Mouse (Mus musculus): ENCODE data around the gene Npnt. TPM values are rescaled to one million over a fixed set of nuclear protein-coding genes. Genes with fewer than 3 reads are reported as not detected.

Gene Npnt
- polyA plus RNA-seq, 1 experiment: 5.0 TPM

DNA sequence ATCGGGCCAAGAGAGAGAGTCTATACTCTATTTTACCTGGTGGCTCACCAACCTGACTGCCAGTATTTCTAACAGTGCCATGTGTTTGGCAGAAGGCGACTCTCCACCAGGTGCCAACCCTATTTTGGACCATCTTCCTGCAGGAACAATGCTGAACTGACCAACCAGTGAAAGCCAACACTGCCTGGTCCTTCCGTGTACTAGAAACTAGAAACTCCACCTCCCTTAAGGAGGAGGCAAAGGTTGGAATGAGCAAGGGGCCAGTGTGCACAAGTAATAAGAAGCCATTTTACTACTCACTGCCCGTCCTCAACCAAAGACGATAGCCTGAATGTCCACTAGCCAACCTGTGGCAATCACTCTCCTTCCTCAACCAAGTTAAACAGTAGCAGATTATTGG, 4.0 kb downstream of the Npnt start:
- Histone ChIP-seq H3K4me1 (ENCODE audit: control insufficient read depth, insufficient read depth, insufficient read length, low read length) (no peaks in the 10 kb centered on the region; the same call in 1 of the 2 replicates), H3K4me3 (ENCODE audit: insufficient read depth, low read depth, low read length) (no peak overlapping the region), H3K27ac (replicated peaks; ENCODE audit: low read depth, low read length) (no peak overlapping the region)

DNA sequence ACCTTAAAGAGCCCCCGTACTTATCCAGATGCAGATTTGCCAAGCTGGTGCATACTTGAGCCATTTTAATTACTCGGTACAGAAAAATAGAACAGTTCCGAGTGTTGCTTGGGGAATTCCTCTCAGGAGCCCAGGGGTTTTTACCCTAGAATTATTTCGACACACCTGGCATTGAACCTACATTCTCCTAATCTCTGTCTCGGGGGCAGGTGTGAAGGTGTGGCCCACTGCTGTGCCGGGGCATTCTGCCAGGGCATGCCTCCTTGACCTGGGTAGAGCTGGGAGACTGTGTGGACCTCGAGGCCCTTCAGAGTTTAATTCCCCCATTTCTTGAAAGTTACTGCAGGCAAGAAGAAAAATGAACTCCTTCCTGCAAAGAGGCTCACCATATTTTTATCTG, 4.4 kb downstream of the Npnt start:
- H3K27ac ChIP-seq (replicated peaks; ENCODE audit: low read depth, low read length): no peak overlapping the region
- H3K4me3 ChIP-seq (ENCODE audit: insufficient read depth, low read depth, low read length): no peak overlapping the region
- no peaks in the 10 kb centered on the region; the same call in 1 of the 2 replicates for H3K4me1 ChIP-seq (ENCODE audit: control insufficient read depth, insufficient read depth, insufficient read length, low read length)

DNA sequence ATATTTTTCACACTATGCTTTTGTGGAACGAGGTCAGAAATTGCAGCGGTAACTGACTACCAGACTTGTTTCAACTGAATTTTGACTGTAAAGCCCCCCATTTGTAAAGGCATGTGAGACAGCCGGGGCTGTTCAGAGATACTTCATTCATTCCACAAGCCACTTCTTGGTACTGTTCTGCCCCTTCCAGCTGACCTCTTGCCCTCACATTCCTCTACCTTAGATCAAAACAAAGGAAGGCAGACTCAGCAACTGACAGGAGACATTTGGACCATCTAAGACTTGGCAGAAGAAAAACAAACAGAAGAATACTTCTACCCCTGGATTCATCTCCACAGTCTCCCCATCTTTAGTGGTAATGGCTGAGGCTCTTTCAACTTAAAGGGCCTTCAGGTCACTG, 5.5 kb downstream of the Npnt start:
- H3K4me1 ChIP-seq (ENCODE audit: control insufficient read depth, insufficient read depth, insufficient read length, low read length): no peaks in the 10 kb centered on the region; the same call in 1 of the 2 replicates
- H3K4me3 ChIP-seq (ENCODE audit: insufficient read depth, low read depth, low read length): no peak overlapping the region
- H3K27ac ChIP-seq (replicated peaks; ENCODE audit: low read depth, low read length): no peak overlapping the region

DNA sequence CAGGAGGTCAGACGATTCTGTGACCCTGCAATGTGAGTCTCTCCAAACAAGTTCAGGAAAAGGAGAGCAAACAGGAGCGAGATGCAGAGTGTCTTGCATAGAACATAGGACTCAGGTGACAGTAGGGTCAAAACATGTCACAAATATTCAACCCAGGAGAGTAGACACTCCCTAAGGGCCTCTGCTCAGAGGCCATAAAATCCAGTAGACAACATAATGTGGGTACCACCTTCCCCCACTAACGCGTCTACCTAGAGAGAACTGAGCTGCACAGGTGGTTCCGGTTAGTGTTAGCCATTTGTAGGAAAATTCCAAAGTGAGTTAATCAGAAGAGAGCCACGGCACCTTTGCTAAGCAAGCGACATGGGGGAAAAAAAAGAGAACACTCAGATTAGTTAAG, 5.9 kb downstream of the Npnt start:
- Histone ChIP-seq H3K4me3 (ENCODE audit: insufficient read depth, low read depth, low read length) (no peak overlapping the region), H3K27ac (replicated peaks; ENCODE audit: low read depth, low read length) (no peak overlapping the region), H3K4me1 (ENCODE audit: control insufficient read depth, insufficient read depth, insufficient read length, low read length) (no peaks in the 10 kb centered on the region; the same call in 1 of the 2 replicates)

DNA sequence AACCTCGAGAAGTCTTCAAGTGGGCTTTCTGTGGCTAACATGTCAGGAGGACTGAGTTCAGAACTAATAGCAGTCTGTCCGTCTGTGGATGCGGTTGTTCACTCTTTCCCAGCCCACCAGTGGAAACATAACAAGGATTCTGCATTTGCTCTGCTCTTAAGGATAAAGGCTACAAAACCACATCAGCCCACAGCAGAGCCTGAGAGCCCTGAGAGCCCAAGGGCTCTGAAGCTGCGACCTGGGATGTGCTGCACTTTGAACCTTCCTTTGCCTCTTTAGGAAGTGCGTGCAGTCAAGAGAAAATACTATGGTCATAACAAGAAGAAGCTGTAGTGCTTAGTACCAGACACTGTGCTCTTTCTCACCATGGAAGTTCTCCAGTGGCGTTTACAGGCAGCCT, 7.3 kb downstream of the Npnt start:
- Histone ChIP-seq H3K27ac (replicated peaks; ENCODE audit: low read depth, low read length) (no peak overlapping the region), H3K4me3 (ENCODE audit: insufficient read depth, low read depth, low read length) (no peak overlapping the region), H3K4me1 (ENCODE audit: control insufficient read depth, insufficient read depth, insufficient read length, low read length) (no peaks in the 10 kb centered on the region)

DNA sequence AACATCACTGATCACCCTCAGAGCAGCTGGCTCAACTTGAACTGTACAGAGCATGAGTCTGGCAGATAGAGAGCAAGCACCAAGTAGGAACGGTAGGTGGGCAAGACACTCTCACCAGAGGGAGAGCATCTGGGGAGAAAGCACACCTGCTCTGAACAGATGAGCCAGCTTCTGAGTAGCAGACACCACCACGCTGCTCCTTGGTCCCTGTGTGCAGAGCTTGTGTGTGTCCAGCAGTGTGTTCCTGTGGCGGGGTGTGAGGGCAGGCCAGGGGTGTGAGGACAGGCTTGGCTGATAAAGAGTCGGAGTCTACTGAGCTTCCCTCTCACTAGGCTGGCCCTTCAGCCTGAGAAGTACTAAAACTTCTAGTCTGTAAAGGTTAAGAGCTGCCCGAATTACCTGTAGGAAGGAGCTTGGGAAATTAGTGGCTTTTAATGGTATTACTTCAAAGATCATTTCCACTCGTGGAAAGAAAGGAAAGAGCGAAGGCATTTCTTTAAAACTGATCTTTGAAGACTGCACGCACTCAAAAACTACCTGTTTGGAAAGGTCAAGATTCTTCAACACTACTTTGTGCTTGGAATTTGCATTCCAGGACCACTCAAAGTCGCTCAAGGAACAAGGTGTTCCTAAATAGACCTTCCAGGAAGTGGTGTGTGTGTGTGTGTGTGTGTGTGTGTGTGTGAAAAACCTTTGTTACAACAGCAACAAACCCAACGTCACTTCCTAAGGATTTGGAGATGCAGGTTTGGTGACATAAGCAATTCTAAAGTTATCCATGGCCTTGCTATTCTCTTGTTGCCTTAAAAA, 9.7 kb downstream of the Npnt start:
- no peaks in the 10 kb centered on the region for H3K4me1 ChIP-seq (ENCODE audit: control insufficient read depth, insufficient read depth, insufficient read length, low read length)
- H3K4me3 ChIP-seq (ENCODE audit: insufficient read depth, low read depth, low read length): no peak overlapping the region
- no peak overlapping the region for H3K27ac ChIP-seq (replicated peaks; ENCODE audit: low read depth, low read length)

DNA sequence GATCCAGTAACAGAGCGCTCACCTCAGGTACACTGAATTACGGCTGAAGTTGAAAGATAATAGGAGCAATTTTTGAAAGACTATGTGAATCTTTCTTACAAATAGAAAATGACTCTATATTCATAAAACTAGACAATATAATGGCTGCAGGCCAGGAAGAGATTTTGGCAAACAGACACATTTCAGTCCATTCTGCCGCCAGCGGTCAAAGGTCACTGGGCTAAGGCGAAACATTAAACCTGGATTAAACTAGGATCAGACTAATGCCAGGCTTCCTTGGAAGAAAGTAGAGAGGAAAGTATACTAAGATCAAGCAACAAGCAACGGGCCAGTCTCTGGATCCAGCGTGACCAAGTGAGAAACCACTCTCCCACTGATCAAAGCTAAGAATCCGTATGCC, 11.1 kb downstream of the Npnt start:
- Histone ChIP-seq H3K27ac (replicated peaks; ENCODE audit: low read depth, low read length) (no peak overlapping the region), H3K4me1 (ENCODE audit: control insufficient read depth, insufficient read depth, insufficient read length, low read length) (no peaks in the 10 kb centered on the region), H3K4me3 (ENCODE audit: insufficient read depth, low read depth, low read length) (no peak overlapping the region)

DNA sequence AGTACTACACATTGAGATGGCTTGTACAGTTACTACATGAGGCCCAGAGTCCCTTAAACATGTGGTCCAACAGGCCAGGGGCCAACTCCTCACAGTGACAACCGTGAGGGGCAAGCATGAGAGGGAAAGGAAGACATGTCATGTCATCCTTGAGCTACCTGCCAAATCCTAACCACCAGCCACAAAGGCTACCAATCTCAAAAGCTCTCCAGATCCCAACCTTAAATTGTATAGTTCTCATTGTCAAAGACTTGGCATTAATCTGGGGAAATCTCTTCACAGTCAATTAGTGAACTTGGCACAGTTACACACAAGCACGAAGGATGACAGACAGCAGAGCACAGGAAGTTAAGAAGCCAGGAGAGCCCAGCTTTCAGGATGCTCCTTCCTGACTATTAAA, 15.4 kb downstream of the Npnt start:
- H3K27ac ChIP-seq (replicated peaks; ENCODE audit: low read depth, low read length): no peak overlapping the region
- H3K4me1 ChIP-seq (ENCODE audit: control insufficient read depth, insufficient read depth, insufficient read length, low read length): no peaks in the 10 kb centered on the region
- no peak overlapping the region for H3K4me3 ChIP-seq (ENCODE audit: insufficient read depth, low read depth, low read length)

DNA sequence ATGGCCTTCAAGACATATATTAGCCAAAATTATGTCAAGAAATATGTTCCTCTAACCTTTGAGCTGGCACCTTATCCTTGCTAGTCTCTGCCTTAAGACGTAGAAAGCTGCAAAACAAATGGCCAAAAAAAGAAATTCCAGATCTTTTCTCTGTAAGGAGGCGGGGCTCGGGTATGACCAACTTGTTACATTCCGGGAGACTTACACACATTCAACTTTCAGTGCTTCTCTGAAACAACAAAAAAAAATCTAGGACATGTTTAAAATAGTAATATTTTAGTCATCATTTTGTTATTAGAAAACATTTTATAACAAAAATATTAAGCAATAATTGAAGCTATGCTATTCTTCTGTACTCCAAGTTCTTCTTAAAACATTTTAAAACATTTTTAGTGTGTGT, 18.6 kb downstream of the Npnt start:
- Histone ChIP-seq H3K4me3 (ENCODE audit: insufficient read depth, low read depth, low read length) (no peak overlapping the region), H3K27ac (replicated peaks; ENCODE audit: low read depth, low read length) (no peak overlapping the region), H3K4me1 (ENCODE audit: control insufficient read depth, insufficient read depth, insufficient read length, low read length) (no peaks in the 10 kb centered on the region)

DNA sequence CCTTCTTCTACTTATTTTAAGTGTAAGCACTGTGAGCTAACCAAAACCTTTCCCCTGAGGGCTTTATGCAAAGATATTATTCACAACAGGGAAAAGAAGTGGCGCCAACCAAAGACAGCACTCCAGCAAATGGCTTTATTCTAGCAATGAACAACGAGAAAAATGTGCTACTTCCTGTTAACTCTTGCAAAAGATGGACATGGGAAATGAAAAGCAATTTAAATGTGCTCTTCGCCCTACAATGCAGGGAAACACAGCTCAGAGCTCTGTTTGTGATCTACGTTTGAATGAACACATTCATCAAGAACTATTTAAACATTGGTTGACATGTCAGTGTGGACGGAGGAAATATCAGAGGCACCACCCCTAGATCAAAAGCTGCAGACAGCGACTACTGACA, 20.2 kb downstream of the Npnt start:
- Histone ChIP-seq H3K27ac (replicated peaks; ENCODE audit: low read depth, low read length) (no peak overlapping the region), H3K4me3 (ENCODE audit: insufficient read depth, low read depth, low read length) (no peak overlapping the region), H3K4me1 (ENCODE audit: control insufficient read depth, insufficient read depth, insufficient read length, low read length) (no peaks in the 10 kb centered on the region)

DNA sequence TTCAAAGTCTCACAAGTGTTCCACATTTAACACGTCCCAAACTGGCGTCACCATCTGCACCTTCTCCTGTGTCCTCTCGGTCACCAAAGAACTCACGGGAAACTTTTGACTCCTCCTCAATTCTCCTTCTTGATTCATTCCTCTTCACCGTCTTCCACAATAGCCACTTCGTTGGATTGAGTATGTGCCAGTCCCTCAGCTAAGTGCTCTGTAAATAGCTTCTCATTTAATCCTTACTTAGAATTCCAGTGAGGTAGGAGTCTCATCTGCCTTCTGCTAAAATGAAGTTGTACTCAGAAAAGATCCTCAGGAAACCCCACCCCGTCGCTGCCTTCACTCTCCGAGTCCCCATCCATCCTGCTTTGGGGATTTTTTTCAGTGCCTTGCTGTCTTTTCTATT, 21.9 kb downstream of the Npnt start:
- Histone ChIP-seq H3K27ac (replicated peaks; ENCODE audit: low read depth, low read length) (no peak overlapping the region), H3K4me3 (ENCODE audit: insufficient read depth, low read depth, low read length) (no peak overlapping the region), H3K4me1 (ENCODE audit: control insufficient read depth, insufficient read depth, insufficient read length, low read length) (no peaks in the 10 kb centered on the region)

DNA sequence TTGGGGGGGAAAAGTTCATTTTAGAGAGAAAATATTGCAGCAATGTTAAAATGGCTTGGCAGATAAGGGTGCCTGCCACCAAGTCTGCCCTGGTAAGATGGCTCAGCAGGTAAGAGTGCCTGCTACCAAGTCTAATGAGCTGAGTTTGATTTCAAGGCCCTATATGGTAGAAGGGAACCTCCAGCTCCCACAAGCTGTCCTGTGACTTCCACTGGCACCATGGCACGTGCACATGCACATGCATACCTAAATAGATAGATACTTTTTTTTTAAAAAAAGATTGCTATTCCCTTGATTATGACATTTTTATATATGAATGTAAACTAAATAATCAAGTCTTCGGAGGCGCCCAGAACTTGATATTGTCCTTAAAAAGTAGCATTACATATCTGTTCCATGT, 30.3 kb downstream of the Npnt start:
- H3K27ac ChIP-seq (replicated peaks; ENCODE audit: low read depth, low read length): no peak overlapping the region
- H3K4me1 ChIP-seq (ENCODE audit: control insufficient read depth, insufficient read depth, insufficient read length, low read length): no peaks in the 10 kb centered on the region
- H3K4me3 ChIP-seq (ENCODE audit: insufficient read depth, low read depth, low read length): no peak overlapping the region

DNA sequence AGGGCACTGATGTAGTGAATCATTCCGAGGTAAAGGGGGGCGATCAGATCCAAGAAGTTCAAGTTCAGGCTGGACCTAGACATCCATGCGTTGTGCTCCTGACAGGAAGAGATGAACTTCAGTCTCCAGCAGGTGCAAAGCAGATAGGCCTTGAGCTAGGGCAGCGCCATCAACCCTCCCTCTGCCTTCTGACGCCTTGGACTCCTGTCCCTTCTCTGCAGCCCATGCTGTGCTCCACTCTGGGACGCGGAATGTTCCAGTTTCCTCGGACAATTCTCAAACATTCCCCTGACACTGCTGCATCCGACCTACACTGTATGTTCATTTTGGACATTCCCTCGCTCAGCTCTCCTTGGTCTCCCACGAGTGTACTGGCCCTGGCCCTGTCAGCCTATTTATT, 30.9 kb downstream of the Npnt start:
- no peak overlapping the region for H3K27ac ChIP-seq (replicated peaks; ENCODE audit: low read depth, low read length)
- no peaks in the 10 kb centered on the region for H3K4me1 ChIP-seq (ENCODE audit: control insufficient read depth, insufficient read depth, insufficient read length, low read length)
- no peak overlapping the region for H3K4me3 ChIP-seq (ENCODE audit: insufficient read depth, low read depth, low read length)

DNA sequence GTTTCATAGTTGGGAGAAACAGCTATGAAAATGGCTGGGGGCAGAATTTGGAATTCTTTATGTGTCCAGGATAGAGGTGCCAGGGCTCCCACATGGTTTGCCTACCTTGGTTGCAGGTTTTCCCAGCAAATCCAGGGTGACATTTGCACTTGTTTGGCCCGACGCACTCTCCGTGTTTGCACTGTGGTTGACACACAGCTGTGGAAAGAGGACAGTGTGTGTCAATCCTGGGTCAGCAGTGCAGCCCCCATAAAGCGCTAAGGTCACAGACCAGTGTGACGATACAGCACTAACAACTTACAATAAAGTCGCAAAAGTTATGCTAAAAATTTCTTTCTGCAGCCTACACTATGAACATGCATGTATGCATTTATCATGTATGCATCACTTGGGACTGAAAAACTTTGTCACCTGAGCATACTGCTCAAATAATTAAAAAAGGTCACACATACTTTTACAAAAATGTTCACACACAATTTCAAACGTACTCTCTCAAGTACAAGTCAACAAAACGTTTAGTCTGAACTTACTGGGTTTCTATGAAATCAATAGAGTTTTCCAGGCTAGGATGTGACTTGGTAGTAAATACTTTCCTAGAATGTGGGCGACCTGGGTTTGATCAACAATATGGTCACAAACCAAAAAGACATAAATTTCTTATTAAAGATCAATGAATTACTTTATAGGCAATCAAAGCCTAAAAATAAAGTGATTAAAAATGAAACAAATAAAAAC, 32.6 kb downstream of the Npnt start:
- H3K27ac ChIP-seq (replicated peaks; ENCODE audit: low read depth, low read length): no peak overlapping the region
- no peak overlapping the region for H3K4me3 ChIP-seq (ENCODE audit: insufficient read depth, low read depth, low read length)
- no peaks in the 10 kb centered on the region for H3K4me1 ChIP-seq (ENCODE audit: control insufficient read depth, insufficient read depth, insufficient read length, low read length)

DNA sequence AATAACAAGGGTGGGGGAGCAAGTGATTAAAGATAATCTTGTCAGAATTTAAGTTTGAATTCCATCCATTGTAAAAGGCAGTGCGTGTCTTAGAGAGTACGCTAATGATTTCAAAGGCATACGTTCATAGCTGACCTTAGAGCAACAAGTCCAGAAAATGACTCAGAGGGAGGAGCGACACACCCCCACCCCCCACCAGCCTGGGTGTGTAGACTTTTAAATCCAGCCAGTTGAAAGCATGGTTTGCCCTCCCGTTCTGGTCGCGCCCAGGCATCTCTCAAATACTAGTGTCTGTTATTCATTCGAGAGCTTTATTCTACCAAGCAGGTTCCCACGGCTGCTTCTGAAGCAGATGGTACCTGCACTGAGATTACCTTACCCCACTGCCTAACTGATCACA, 34.4 kb downstream of the Npnt start:
- Histone ChIP-seq H3K27ac (replicated peaks; ENCODE audit: low read depth, low read length) (no peak overlapping the region), H3K4me3 (ENCODE audit: insufficient read depth, low read depth, low read length) (no peak overlapping the region)

DNA sequence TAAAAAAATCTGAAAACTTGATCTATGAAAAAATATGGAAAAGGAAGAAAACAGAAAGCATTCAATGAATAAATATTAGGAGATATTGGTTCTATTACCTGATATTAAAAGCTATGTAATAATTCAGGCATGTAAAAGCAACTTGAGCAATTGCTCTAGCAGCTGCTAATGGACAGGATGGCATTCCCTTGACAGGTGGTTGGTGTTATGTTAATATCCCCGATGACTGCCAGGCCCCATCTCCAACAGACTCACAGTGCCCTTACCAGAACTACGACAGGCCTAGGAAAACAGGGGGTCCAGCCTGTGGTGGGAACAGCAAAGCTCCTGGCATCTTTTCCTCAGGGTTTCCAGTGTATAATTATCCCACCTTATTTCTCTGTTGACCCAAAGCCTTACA, 37.7 kb downstream of the Npnt start:
- H3K27ac ChIP-seq (replicated peaks; ENCODE audit: low read depth, low read length): no peak overlapping the region
- H3K4me3 ChIP-seq (ENCODE audit: insufficient read depth, low read depth, low read length): no peak overlapping the region
- H3K4me1 ChIP-seq (ENCODE audit: control insufficient read depth, insufficient read depth, insufficient read length, low read length): no peaks in the 10 kb centered on the region

More for the DNA sequence above, 34.4 kb downstream of the Npnt start:
- H3K4me1 ChIP-seq (ENCODE audit: control insufficient read depth, insufficient read depth, insufficient read length, low read length): no peaks in the 10 kb centered on the region

Measured in brown adipose tissue, adult 24 weeks (tissue).